Mouse (Mus musculus) heart, embryonic 16.5 days (tissue): ENCODE measurements around the gene Tcstv1. TPM values are rescaled to one million over a fixed set of nuclear protein-coding genes. Genes with fewer than 3 reads are reported as not detected.

Experiments
- polyA plus RNA-seq: library from polyadenylated mRNA; unstranded; fragments of >200 nt; fragmentation: Nextera tagmentation; extraction: Ambion mirVana; gene quantifications from 2 replicates; pipeline ENCODE4 v1.2.1, GENCODE M21; 2015

Tcstv1 gene
- polyA plus RNA-seq, 1 experiment from 2014 or later, result not detected

Other genes with a start within 250 kb of the Tcstv1 start
- gene Hmgcs1, start 204.4 kb downstream of the Tcstv1 start, polyA plus RNA-seq, result 72.0 and 79.0 TPM in 2 replicates
- gene Nim1k, start 138.9 kb downstream of the Tcstv1 start, polyA plus RNA-seq, result 0.69 and 1.1 TPM in 2 replicates
- 21.2 and 22.8 TPM in 2 replicates for gene Zfp131, start 103.9 kb downstream of the Tcstv1 start, polyA plus RNA-seq
- not detected in 2 replicates for gene AF067063, start 64.6 kb downstream of the Tcstv1 start, polyA plus RNA-seq
- not detected in 2 replicates for gene D13Ertd608e, start 58.8 kb downstream of the Tcstv1 start, polyA plus RNA-seq
- gene Gm21761, start 34.5 kb upstream of the Tcstv1 start, polyA plus RNA-seq, result not detected in 2 replicates
- not detected in 2 replicates for gene B020031M17Rik, start 56.0 kb upstream of the Tcstv1 start, polyA plus RNA-seq
- not detected in 2 replicates for gene Gm36079, start 132.2 kb upstream of the Tcstv1 start, polyA plus RNA-seq
- 0.14 TPM in 1 of 2 replicates, not detected in the other for gene Gm21188, start 157.4 kb upstream of the Tcstv1 start, polyA plus RNA-seq
- not detected in 2 replicates for gene Gm20767, start 245.5 kb upstream of the Tcstv1 start, polyA plus RNA-seq